Mouse (Mus musculus) frontal cortex, postnatal 25 days (tissue): ENCODE measurements around the gene Psg25.
"Not testable (repeated sequence)": the region's sequence is repeated elsewhere in the genome, so short reads cannot be mapped to it uniquely, and the experiment has no call there.

ENCODE experiments used
- DNase-seq, 2 experiments: peaks; one replicate each; pipeline ENCODE4 v3.0.0; 2022; ENCODE audit warnings: low spot score in 2 of 2

The Psg25 gene

GRCm38 (mm10) chr7:18532169-18532568, at the start of gene Psg25:
Psg25 (minus strand) TSS chr7:18532269.
- DNase-seq, result no peak

GRCm38 (mm10) chr7:18567205-18567604, 35.1 kb upstream of the Psg25 start, which contains the start of gene Psg27:
Psg27 (minus strand) TSS chr7:18567305.
- no peak for DNase-seq

- DNase-seq, result no peak
These were observed 27.8 kb upstream of the Psg25 start for GRCm38 (mm10) chr7:18559850-18560249.

DNA sequence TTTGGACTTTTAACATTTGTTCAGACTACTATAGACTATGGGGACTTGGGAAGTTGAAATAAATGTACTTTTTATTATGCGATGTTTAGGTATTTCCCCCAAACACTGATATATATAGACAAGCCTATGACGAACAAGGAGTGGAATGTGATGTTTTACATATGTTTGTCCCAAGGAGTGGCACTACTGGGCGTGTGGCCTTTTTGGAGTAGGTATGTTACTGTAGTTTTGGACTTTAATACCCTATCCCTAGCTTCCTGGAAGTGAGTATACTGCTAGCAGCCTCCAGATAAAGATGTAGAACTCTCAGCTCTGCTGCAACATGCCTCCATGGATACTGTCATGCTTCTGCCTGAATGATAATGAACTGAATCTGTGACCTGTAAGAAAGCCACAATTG, 23.7 kb upstream of the Psg25 start:
- DNase-seq, result not testable (repeated sequence)

GRCm38 (mm10) chr7:18533420-18533819, 1.4 kb upstream of the Psg25 start:
- no peak for DNase-seq

DNA sequence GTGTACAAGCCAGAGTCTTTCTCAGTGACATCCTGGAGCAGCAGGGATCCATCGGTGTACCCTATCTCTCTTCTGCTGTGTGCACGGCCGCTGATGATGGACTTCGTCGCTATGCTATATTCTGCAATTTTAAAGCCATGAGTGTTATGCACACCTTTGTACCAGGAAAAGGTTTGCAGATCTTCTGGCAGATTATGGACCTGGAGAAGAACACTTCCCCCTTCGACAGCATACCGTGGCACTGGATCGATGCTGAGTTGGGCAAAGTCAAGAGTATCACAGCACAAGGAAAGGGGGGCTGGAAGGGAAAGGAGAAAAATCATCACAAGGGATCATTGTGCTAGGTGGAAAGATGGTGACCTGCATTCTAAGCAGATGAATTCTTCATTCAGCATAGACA, 7.4 kb downstream of the Psg25 start:
- DNase-seq, result no peak

- not testable (repeated sequence) for DNase-seq
These were observed 19.2 kb downstream of the Psg25 start for GRCm38 (mm10) chr7:18512848-18513247.

GRCm38 (mm10) chr7:18512417-18512816, 19.7 kb downstream of the Psg25 start:
- DNase-seq, result not testable (repeated sequence)

DNA sequence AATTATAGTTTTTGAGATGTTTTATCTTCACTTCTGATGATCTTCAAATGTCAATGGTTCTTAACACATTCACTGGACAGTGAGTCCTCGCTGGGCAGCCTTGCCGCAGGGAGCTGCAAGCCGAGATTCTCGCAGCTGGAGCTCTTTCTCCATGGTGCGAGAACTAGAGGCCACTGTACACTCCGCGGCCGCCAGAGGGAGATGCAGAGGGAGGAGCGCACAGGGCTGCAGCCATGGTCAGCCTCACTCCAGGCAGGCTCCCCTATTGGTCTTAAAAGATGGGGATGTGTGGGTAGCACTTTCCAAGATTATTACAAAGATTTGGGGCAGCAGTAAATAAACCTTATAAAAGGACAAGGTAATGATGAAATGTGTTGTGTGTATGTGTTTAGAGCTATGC, 20.6 kb downstream of the Psg25 start:
- DNase-seq, result no peak

GRCm38 (mm10) chr7:18484077-18484476, 48.0 kb downstream of the Psg25 start, which contains the start of gene Psg26:
Psg26 (minus strand) TSS chr7:18484177.
- no peak for DNase-seq
